Mouse (Mus musculus) left cerebral cortex, adult 8-10 months (tissue): ENCODE data around the gene Fgf8. TPM values are rescaled to one million over a fixed set of nuclear protein-coding genes. Genes with fewer than 3 reads are reported as not detected.

Source experiments
- DNase-seq, 2 experiments: peaks; one replicate each; pipeline ENCODE4 v3.0.0; 2022; ENCODE audit warnings: low spot score in 2 of 2
- total RNA-seq, 4 experiments: library from RNA; stranded (reverse); gene quantifications; 2 replicates each; pipeline ENCODE4 v1.2.4; 2022

Fgf8 gene
- total RNA-seq, 4 experiments from 2014 or later: not detected

DNA sequence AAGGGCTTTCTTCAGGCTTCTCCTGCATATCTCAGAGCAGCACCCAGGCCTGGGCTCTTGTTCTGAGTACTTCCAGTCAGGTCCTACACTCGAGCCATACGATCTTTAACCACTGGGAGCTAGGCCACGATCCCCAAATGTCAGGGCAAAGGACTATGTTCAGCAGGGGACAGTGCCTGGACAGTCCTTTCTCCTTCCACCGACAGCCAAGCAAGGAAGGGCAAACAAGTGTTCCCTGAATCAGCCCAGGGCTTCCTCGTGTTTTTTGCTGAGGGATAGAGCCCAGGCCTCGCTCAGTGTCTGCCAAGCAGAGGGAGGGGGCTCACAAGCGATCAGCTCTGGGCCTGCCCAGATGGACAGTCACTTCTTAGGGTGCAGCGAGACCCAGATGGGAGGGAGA, 12.7 kb downstream of the Fgf8 start:
- DNase-seq: no peak

DNA sequence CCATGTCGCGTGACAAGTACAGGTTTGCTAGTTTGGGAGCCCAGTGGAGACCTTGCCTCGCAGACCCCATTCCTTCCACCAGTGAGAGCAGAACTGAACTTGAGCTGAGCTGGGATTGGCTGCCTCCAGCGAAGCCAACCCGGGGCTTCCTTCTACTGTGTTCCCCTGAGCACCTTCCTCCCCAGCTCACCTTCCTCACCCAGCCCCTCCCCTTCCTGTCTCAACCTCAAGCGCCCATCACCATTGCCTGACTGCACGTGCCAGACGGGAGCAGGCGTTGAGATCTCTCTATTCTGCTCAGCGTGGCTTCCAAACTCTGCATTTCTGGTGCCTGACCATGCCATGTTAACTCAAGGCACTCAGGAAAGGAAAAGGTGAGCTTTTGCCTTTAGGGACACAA, 15.5 kb downstream of the Fgf8 start:
- no peak for DNase-seq

DNA sequence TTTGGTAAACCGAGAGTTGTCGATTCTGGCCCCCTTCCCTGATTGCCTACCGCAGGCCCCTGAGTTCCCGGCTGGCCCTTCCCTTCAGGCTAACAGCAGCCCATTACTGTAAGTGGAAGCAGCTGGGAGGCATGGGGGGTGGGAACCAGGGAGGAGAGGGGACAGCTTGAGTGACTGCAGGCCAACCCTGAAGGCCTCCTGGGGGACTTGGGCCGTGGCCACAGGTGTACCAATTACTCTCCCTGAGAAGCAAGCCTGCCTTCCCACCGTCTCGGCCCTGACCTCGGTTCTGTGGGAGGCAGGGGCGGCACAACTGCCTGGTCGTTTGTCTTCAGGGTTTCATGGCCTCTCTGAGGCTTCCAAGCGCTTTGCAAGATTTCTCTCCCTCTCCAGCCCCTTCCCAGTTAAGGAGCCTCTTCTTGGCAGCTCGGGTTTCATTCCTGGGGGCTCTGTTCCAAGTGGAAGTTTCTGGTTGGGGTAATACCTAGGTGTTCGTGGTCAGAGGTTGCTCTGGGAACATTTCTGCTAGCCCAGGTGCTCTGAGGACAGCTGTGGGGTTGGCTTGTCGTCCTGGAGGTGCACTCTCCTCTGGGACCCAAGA, 16.9 kb downstream of the Fgf8 start:
- no peak for DNase-seq

- no peak for DNase-seq
Observed at GRCm38 (mm10) chr19:45722188-45722587, 20.5 kb downstream of the Fgf8 start.

- DNase-seq: no peak
Observed at GRCm38 (mm10) chr19:45718286-45718685, 24.4 kb downstream of the Fgf8 start.

- no peak for DNase-seq
Observed at GRCm38 (mm10) chr19:45717493-45718220, 25.1 kb downstream of the Fgf8 start.

DNA sequence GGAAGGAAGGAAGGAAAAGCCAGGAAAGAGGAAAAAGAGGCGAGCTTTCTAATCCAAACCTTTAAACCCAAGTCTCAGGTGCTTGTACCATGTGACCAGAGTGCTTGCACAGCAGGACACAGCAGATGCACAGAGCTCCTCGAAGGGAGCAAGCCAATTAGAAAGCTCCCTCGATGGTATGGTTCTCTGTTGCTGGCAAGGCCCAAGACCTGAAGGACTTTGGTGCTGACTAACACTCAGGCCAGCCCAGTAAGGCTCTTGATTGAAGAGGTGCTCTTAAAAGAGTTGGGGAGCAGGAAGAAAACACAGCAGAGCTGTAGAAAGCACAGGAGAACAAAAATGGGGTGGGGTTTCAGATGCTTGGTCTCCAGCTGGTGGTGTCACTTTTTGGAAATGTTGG, 34.0 kb downstream of the Fgf8 start:
- no peak for DNase-seq

DNA sequence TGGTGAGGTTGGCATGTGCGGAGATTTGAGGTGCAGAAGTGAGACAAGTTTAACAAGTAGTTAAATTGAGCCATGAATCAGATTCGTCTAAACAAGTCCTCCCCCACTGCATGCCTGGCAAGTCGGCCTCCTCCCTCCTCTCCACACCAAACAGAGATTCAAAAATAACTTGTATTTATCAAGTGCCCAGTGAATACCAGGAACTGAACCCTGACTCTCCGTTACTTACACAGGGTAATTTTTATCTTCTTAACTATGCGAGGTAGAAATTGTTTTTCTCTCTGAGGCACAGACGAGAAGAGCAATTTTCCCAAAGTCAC, 46.5 kb downstream of the Fgf8 start:
- DNase-seq: no peak

GRCm38 (mm10) chr19:45695496-45696280, 47.0 kb downstream of the Fgf8 start:
- no peak for DNase-seq

DNA sequence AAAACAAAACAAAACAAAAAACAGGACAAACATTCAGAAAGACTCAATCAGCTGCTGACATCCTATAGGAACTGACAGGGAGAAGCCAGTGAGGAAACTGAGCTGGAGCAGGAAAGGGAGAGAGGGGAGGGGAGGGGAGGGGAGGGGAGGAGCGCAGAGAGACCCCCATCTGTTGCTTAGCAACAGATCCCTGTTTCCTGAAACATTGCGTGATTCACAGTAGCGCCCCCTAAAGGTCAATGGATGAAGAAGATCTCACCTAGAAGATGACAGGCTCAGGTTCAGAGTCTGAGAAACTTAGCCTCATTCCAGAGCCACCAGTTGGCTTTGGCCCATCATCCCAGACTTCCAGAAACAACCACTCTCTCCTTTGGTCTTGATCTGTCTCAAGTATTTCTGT, 48.7 kb downstream of the Fgf8 start:
- DNase-seq: no peak

DNA sequence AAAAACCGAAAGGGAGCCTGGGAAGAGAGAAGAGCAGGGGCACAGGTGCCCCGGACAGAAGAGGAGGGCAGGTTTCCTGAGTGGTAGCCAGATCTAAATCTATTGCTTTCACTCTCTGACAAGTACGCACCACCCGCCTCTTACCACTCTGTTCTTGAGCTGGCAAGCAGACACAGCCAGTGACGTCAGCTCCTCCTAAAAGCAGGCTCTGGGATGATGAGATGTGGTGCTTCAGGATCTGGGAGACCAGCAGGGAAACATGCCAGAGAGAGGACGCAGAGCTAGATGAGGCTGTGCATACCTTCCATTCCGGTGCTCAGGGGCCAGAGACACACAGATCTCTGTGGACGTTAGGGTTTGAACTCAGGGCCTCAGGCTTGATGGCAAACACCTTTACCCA, 50.5 kb downstream of the Fgf8 start:
- peak in 1 of 2 experiments; percentile 30 for DNase-seq

- no peak for DNase-seq
Observed at GRCm38 (mm10) chr19:45691001-45691535, 51.6 kb downstream of the Fgf8 start.

DNA sequence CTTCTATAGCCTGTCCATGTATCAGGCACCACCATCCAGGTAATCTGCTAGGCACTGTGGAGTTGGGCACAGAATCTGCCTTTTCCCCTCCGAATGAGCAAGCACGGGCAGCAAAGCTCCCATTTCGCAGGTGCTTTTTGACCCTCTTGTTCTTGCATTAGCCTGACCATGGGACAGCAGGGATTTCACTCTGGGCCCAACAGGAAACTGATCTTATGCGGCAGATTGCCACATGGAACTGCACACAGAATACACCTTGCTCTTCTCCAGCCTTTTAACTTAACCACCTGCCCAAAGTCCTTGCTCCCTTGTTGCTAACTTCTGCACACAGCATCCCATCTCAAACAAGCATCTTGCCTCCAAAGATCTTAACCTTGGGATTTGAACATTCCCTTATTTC, 55.7 kb downstream of the Fgf8 start:
- no peak for DNase-seq

Other genes starting within 250 kb of the Fgf8 start
- 10 to 100 TPM in 2 of 4 experiments, 1 to 10 TPM in 2; 9.3 to 11.4 (median 10.6) TPM for gene Poll, start 182.4 kb downstream of the Fgf8 start, total RNA-seq
- gene Gm17018, start 182.3 kb downstream of the Fgf8 start, total RNA-seq: 10 to 100 TPM; 60.3 to 75.7 (median 69.0) TPM
- 10 to 100 TPM; 38.2 to 42.3 (median 39.7) TPM for gene Fbxw4, start 82.6 kb downstream of the Fgf8 start, total RNA-seq
- 1 to 10 TPM; 4.7 to 6.8 (median 5.7) TPM for gene Npm3, start 6.7 kb upstream of the Fgf8 start, total RNA-seq
- 100 to 1,000 TPM; 142 to 157 (median 154) TPM for gene Mgea5, start 40.9 kb upstream of the Fgf8 start, total RNA-seq
- 100 to 1,000 TPM; 150 to 177 (median 154) TPM for gene Kcnip2, start 73.1 kb upstream of the Fgf8 start, total RNA-seq